ENCODE assay signal across 15 mouse cellular contexts in the genomic region with DNA sequence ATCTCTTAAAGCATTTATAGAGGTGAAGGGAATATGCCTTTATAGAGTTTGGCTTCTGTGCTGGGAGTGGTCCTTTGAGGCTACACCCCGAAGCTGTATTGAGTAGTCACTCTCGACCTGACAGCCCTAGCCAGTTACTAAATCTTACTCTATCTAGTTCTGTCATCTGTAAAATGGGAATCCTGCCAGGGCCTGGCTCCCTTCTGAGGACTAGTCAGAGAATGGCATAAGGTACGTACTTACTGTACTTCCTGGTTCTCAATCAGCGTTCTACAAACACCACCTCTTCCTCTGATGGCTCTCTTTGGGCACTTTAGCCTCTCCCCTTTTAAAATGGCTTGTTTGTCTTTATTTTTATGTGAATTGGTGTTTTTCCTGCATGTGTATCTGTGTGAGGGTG. TPM values are rescaled to one million over a fixed set of nuclear protein-coding genes. Genes with fewer than 3 reads are reported as not detected.
DNase-seq lines count a peak whose midpoint lies in the region; ATAC-seq and TF ChIP-seq lines count a peak whose summit lies in the region.
"Had no signal": no experiment of that assay in that cellular context is flagged by ENCODE, and none has a peak within 500 bp of the region (broad histone marks: within the 10 kb centered on the region; RNA-seq: fewer than 3 reads in every experiment).

No protein-coding gene starts in this region.

- WGBS in heart, embryonic 11.5 days (ENCODE audit: insufficient replicate concordance), result 73% methylated on average over 4 of the region's 4 CpGs

- H3K27ac ChIP-seq in layer of hippocampus, adult 2 months, result no peak overlapping the region
- H3K27ac ChIP-seq in heart, embryonic 11.5 days (ENCODE audit: low read depth, low read length), result no peak overlapping the region
- H3K27ac ChIP-seq: neural tube, embryonic 13.5 days had no signal

- H3K9me3 ChIP-seq in heart, embryonic 11.5 days (replicated peaks; ENCODE audit: control insufficient read depth, low read length), result no peaks in the 10 kb centered on the region
- H3K9me3 ChIP-seq: neural tube, embryonic 13.5 days had no signal

- H3K4me1 ChIP-seq in heart, embryonic 11.5 days (ENCODE audit: control insufficient read depth, insufficient read depth, low read length), result no peaks in the 10 kb centered on the region
- H3K4me1 ChIP-seq: neural tube, embryonic 13.5 days had no signal

- H3K36me3 ChIP-seq in heart, embryonic 11.5 days (ENCODE audit: control insufficient read depth, insufficient read depth, low read length), result no peaks in the 10 kb centered on the region
- H3K36me3 ChIP-seq: neural tube, embryonic 13.5 days had no signal

- no peak overlapping the region for H3K9ac ChIP-seq in heart, embryonic 11.5 days (ENCODE audit: low read depth, low read length)
- H3K9ac ChIP-seq: forebrain, postnatal 0 days; neural tube, embryonic 13.5 days had no signal

- TF ChIP-seq CTCF in layer of hippocampus, adult 2 months (conservative IDR thresholded peaks at IDR 0.05), result no peak

- no peak for ATAC-seq in cerebellum, adult (ENCODE audit: insufficient number of reproducible peaks, low FRiP score, low TSS enrichment)
- ATAC-seq in common myeloid progenitor, adult 5-6 weeks (replicated peaks; ENCODE audit: low read depth, poor library complexity, severe bottlenecking), result peak; percentile 37; the same call in 1 of the 2 replicates
- peak; percentile 52 for ATAC-seq in megakaryocyte, adult 5-6 weeks (ENCODE audit: poor library complexity, severe bottlenecking)
- ATAC-seq in heart, embryonic 11.5 days (replicated peaks; ENCODE audit: insufficient number of reproducible peaks, low FRiP score, low TSS enrichment), result no peak
- ATAC-seq: forebrain, postnatal 0 days; midbrain, embryonic 16.5 days had no signal

- H3K4me2 ChIP-seq in heart, embryonic 11.5 days, result no peak overlapping the region
- H3K4me2 ChIP-seq: neural tube, embryonic 13.5 days had no signal

- H3K4me3 ChIP-seq in layer of hippocampus, adult 2 months, result no peak overlapping the region
- H3K4me3 ChIP-seq in heart, embryonic 11.5 days (ENCODE audit: low read depth, low read length), result no peak overlapping the region
- H3K4me3 ChIP-seq: neural tube, embryonic 13.5 days had no signal

- peak; percentile 17 to 26 for DNase-seq in cerebellum, postnatal 10 days
- peak; percentile 47 for DNase-seq in CD4-positive, CD25-positive, alpha-beta regulatory T cell, adult 2 months (ENCODE audit: low read depth, low spot score)
- DNase-seq in layer of hippocampus, adult 2 months (ENCODE audit: low spot score in 2 of 2), result no peak
- no peak for DNase-seq in urinary bladder, postnatal 10 days (ENCODE audit: low spot score)
- DNase-seq: cerebellum, adult 2 months; forebrain, postnatal 0 days; gastrocnemius, postnatal 10 days; kidney, adult 11 months; kidney, postnatal 36 days had no signal

- no peaks in the 10 kb centered on the region for H3K27me3 ChIP-seq in heart, embryonic 11.5 days (ENCODE audit: control insufficient read depth, insufficient read depth, low read length)
- H3K27me3 ChIP-seq: neural tube, embryonic 13.5 days had no signal

RNA-seq across cellular contexts. Expression of gene Rap1b, which starts 28.1 kb away (rescaled TPM):
- 152 and 155 TPM in 2 replicates for total RNA-seq in common myeloid progenitor, adult 5-6 weeks (2017)
- total RNA-seq in megakaryocyte, adult 5-6 weeks (2015), result 448 and 514 TPM in 2 replicates
- 174 and 218 TPM in 2 replicates for total RNA-seq in megakaryocyte, adult 5-6 weeks (2017)
- total RNA-seq in layer of hippocampus, adult 2 months (2021), result 10 to 100 TPM; 55.7 to 58.5 TPM
- polyA plus RNA-seq in heart, embryonic 11.5 days (2014; fragmentation: Nextera tagmentation; extraction: Ambion mirVana), result 137 and 155 TPM in 2 replicates

Comparison
In these comparisons a context has a peak if more than half of its experiments do, and no peak if none do; other contexts are left out.
1. DNase-seq: peak in cerebellum, postnatal 10 days (2 of 2) and CD4-positive, CD25-positive, alpha-beta regulatory T cell, adult 2 months (single experiment); none in layer of hippocampus, adult 2 months (0 of 2) and urinary bladder, postnatal 10 days (single experiment).
2. ATAC-seq: peak in common myeloid progenitor, adult 5-6 weeks (single experiment) and megakaryocyte, adult 5-6 weeks (single experiment); none in cerebellum, adult (single experiment) and heart, embryonic 11.5 days (single experiment).